Mouse (Mus musculus): ENCODE measurements around the gene Podxl2.

Gene Podxl2

DNA sequence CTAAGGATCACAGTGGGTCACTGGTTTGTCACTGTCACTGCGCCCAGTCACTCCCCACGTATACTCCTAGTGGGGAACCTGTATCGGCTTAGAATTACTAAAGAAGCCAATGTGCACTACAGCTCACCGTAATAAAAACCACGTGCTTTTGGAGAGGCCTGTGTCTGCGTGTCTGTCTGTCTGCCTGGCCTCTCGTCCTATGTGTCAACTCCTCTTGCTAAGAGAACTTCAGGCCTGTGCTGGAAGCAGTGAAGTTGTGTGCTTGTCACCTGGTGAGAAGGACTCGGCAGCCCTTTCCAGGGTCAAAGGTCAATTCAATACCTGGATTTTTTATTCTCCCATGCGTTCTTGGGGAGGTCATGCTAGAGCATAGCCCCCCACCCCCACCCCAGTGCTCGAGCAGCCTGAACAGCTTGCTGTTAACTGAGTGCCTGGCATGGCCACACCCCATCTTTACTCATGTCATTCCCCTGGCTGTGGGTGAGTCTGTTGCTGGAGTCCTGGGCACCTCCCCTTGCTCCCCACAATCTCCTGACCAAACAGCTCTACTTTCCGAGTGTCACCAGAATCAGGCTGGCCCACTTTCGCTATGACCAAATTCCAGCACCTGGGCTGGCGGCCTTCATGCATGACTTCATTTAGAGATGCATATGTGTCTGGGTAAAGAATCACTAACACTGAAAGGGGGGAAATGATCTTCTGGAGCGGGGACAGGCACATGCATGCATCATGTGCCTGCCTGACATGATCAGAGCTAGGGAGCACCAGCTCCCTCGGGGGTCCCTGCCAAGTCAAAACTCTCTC lies 46.4 kb downstream of the Podxl2 start:
- DNase-seq (ENCODE audit: extremely low spot score, low spot score) = no peak

DNA sequence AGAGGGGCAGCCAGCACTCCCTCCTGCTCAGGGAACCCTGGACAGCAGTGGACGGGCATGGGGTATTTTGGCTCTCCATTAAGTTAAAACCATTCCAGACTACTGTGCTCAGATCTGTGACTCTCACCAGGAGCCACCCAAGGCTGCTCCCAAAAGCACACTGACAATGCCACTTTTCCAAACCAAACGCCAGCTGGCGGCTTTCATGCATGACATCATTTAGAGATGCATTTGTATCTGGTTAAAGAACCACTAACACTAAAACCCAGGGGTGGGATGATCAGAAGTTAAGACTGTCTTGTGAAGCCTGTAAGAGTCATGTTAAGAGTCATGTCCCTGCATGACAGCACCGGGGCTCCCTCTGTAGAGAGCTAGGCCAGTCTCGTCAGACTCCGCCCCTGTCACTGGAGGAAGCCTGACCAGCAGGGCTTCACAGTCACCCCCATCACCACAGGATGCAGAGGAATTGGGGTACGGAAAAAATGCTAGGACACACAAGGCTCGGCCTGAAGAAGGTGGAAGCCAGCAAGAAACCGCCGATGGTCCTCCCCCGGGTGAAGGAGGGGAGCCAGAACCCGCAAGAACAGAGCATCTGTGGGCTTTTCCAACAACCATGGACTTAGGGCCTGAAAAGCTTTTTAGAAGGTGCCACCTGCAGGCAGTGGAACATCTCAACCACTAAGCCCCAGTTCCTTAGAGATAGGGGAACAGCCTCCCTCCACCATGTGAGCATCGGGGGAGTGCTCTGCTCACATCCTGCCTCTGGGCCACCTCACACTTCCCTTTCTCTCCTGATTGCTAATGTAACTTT lies 47.2 kb downstream of the Podxl2 start:
- no peak for DNase-seq (ENCODE audit: extremely low spot score, low spot score)

DNA sequence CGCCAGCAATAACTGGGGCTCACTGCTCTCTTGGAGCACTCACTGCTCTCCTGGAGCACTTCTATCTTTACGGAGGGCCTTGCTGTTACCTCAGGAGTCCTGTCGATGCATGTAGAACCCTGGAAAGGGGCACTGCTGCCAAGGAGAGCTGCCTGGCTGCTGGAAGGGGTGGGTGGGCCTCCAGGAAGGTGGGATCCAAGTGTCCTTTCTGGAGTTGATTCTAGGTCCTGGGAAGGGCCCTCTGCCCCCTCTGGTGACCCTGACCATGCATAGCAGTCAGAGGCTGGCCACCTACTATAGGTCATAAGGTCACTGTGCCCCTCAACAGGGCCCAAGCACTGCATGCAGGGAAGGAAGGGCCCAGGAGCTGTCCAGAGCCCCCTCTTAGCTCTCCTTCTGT lies 47.9 kb downstream of the Podxl2 start:
- DNase-seq (ENCODE audit: extremely low spot score, low spot score) = no peak

DNA sequence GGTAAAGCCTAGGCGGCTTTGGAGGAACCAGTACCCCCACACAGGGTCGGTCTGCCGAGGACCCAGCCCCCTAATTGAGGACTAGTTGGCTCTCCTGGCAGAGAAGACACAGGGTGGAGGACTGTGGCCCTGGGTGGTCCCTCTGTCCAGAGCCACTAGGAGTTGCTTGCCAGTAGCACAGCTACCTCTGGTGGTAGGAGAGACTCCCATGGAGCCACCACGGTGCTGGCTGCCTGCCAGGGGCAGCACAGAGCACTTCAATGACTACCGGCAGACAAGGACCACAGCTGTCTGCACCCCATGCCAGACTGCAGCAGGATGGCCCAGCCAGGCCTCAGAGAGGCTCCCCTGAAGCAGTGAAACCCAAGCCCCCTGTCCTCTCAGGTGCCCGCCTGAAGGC lies 48.3 kb downstream of the Podxl2 start:
- no peak for DNase-seq (ENCODE audit: extremely low spot score, low spot score)

DNA sequence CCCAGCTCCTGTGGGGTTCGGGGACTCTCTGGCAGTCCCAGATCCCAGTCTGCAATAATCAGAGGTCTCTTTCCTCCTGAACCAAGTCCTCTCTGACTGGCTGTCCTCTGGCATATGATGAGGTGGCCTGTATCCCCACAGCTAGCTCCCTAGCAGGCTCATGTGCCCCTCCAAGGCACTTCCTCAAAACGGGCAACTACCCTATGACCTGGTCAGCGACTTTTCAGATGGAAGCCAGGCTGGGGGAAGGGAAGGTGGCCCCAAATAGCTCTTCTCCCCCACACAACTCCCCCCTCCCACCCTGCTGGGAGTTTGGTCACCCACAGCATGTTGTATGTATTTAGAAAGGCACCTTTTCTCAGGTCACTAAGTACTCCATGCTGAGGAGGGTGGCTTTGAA lies 48.8 kb downstream of the Podxl2 start:
- DNase-seq (ENCODE audit: extremely low spot score, low spot score) = no peak

DNA sequence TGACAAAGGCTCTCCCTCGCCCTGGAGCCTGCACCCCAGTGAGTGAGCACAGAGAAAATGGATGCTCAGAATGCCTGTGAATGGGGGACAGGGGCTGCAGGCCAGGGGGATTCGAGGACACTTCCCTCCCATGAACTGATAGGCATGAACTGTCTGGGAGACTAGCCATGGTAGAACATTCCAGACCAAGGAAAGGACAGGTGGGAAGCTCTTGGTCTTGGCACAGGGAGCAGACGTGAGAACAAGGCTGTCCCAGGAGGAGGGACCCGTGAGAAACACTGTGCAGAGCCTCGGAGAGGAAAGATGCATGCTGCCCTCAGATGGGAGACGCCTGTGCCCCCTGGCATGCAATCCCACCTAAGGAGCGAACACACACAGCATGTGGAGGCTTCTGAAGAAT lies 50.7 kb downstream of the Podxl2 start:
- no peak for DNase-seq (ENCODE audit: extremely low spot score, low spot score)

DNA sequence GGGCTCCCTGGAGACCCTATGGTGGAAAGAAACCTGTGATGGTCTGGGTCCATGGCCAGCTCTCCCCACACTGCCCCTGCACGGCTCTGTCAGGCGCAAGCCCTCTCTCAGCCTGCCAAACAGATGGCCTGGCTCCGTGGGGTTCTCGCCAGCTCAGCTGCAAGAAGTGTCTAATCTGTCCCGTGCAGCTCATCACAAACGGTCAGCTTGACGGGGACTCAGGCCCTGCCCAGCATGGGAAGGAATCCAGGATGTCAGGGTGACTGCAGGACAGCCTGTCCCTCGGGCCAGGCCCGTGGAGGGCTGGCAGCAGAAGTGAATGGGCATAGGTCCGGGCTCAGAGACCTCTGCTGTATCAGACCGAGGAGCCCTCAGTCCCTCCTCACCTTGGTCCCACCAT lies 52.9 kb downstream of the Podxl2 start:
- no peak for DNase-seq (ENCODE audit: extremely low spot score, low spot score)

DNA sequence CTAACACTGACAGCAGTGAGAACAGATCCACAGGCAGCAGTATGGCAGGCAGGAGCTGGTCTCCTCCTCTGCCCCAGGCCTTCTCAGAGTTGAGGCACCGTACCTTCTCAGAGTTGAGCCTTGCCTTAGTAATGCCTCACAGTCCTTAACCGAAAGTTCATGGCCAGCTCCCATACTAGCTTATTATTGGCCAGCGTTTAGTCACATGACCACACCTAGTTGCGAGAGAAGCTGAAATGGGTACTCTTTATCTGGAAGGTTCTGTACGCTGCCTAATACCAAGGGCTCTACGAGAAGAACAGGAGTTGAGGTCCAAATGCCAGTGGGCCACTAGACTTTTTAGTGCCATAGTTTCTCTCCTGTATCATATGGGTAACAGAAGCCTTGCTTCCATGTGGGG lies 53.5 kb downstream of the Podxl2 start:
- no peak for DNase-seq (ENCODE audit: extremely low spot score, low spot score)

DNA sequence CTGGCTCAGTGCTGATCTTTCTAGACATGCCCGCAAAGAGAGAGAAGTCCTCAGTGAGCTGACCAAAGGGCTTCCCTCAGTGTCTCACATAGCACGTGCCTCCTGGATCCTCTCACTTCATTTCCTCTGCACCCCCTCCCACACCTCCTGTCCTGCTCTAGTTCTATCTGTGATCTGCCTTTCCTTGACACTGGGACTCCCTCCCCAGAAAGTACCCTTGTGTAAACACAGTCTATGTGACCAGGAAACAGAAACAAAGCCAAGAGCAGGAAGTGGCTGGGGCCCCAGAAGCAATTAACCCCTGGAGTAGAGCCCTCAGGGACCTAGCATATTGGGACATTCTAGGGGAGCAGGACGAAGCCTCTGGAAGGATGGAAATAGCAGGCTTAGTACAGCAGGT lies 54.0 kb downstream of the Podxl2 start:
- DNase-seq (ENCODE audit: extremely low spot score, low spot score) = no peak

DNA sequence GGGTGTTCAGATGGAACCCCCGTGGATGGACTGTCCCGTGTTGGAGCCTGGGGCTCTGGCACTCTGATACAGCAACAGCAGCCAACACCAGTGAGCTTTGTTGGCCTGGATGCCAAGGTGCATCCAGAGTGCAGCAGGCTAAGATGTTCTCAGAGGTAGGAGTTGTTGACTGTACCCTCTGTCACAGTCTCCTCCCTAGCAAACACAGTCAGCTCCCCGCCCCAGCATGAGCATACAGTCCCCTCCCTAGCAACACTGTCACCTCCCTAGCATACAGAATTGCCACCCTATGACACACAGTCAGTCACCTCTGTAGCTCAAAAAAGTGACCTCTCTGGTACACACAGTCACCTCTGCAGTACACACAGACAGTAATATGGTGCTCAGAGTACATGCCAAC lies 57.9 kb downstream of the Podxl2 start:
- DNase-seq (ENCODE audit: extremely low spot score, low spot score) = no peak

DNA sequence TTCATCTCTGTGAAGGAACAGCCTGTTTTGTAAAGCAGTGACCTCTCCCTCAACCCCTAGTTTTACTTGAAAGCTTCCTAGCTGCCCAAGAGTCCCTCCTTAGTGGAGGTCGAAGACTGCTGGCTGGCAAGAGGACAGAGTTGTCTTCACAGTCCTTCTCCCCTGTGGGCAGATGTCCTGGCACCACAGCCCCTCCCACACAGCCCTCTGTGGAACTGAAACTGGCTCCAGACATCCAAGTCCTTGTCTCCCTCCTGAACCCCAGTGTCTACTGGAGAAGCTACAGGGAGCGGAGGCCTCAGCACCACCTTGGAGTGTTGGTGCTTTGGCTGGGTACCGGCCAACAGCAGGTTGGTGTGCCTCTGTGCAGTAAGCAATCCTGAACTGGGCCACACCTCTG lies 59.4 kb downstream of the Podxl2 start:
- DNase-seq (ENCODE audit: extremely low spot score, low spot score) = no peak

DNA sequence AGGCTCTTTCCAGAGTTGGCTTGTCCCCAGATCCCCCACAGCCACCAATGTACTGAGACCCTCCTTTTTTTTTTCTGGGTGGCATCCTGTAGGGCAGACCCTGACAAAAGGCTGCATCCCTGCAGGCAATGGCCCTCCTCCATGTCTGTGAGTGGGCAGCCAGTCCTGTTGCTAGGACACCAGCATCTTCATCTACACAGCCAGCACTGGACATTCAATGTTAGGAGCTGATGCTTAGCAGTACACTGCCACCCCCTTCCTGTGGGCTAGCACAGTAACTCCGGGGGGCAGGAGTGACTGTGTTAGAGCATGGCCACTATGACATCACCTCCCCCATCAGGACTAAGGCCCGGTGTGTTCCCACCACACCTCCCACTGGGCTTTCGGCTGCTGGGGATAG lies 59.8 kb downstream of the Podxl2 start:
- DNase-seq (ENCODE audit: extremely low spot score, low spot score) = no peak

DNA sequence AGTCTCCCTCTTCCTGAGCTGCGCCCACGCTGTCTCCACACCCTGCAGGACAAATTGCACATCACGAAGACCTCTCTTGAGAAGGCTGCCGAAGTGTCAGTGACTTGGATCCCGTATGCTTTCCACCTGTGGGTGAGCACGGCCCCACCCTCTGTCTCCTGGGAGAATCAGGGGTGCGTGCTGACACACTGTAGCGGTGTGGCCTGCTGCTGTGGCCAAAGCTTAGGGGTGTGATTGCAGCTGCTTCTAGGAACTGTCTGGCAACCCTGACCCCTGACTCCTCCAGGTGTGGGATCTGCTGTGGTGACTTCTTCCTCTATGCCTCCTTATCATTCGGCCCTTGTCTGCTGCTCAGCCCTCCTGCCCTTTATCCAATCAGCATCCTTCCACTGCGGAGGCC lies 61.0 kb downstream of the Podxl2 start:
- DNase-seq (ENCODE audit: extremely low spot score, low spot score) = no peak

DNA sequence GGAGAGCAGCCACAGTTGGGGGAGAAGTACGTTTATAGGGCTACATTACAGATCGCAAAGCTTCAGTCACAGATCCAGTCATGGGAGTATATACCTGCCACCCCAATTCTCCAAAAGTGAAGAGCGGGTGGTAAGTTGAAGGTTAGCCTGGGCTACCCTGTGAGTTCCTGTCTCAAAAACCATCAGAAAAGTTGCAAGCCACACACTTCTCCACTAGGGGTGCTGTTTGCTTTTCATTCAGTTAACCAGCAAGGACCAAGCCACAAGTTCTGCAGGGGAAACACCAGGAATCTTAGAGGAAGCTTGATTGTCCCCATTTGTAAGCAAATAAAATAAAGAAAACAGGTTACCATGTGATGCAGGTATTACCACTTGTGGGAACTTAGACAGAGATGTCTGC lies 62.0 kb downstream of the Podxl2 start:
- DNase-seq (ENCODE audit: extremely low spot score, low spot score) = peak; percentile 47

DNA sequence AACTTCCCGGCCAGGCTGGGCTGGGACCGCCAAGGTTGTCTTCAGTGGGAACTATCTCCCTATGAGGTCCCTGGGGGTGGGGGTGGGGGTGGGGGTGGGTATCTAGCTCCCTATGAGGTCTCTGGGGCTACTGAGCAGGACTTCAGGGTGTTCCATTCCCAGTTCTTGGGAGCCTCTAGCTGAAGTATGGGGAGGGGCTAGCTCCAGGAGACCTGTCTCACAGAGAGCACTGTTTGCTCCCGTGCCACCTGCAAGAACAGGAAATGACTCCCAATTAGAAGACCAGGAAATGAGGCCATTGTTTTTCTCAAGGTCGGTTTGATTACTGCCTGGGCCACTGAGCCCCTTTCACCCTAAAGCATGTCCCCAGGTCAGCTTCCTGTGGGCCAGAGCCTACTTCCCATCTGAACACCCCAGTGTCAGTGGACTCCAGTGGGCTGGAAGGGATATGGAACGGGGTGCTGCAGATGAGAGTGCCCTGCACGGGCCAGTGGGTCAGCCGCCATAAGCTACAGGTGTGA lies 62.9 kb downstream of the Podxl2 start:
- no peak for DNase-seq (ENCODE audit: extremely low spot score, low spot score)

DNA sequence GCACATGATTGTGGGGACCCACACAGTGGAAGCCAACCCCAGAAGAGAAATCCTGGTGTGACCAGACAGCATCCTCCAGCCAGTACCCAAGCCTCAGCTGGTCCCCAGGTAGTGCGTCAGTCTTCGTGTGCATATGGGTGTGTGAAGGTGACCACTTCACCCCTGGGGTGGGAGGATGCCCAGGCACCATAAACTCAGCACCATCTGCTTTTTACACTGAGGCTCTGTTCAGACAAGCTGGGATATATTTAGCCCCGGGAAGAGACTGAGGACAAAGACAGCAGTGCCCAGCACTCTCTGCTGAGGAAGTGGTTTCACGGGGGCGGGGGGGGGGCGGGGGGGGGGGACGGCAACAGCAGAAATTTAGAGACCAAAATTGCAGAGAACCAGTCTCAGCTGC lies 63.4 kb downstream of the Podxl2 start:
- DNase-seq (ENCODE audit: extremely low spot score, low spot score) = no peak

DNA sequence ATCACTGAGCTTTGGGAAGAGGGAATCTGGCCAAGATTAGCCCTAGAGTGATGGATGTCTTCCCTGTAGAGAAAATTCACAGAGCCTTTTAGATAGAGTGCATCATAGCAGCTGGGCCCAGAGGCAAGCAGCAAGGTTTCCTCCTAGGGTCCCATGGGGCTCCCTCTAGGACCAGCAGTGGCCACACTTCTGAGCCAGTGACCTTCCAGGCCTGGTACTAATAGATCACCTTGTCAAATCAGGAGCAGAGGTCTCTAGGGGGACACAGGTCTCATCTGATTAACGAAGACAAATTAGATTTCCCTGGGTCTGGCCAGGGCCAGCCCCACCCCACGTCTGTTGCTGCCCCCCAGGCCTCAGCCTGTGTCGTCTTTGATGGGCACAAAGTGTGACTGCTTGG lies 64.6 kb downstream of the Podxl2 start:
- DNase-seq (ENCODE audit: extremely low spot score, low spot score) = no peak

DNA sequence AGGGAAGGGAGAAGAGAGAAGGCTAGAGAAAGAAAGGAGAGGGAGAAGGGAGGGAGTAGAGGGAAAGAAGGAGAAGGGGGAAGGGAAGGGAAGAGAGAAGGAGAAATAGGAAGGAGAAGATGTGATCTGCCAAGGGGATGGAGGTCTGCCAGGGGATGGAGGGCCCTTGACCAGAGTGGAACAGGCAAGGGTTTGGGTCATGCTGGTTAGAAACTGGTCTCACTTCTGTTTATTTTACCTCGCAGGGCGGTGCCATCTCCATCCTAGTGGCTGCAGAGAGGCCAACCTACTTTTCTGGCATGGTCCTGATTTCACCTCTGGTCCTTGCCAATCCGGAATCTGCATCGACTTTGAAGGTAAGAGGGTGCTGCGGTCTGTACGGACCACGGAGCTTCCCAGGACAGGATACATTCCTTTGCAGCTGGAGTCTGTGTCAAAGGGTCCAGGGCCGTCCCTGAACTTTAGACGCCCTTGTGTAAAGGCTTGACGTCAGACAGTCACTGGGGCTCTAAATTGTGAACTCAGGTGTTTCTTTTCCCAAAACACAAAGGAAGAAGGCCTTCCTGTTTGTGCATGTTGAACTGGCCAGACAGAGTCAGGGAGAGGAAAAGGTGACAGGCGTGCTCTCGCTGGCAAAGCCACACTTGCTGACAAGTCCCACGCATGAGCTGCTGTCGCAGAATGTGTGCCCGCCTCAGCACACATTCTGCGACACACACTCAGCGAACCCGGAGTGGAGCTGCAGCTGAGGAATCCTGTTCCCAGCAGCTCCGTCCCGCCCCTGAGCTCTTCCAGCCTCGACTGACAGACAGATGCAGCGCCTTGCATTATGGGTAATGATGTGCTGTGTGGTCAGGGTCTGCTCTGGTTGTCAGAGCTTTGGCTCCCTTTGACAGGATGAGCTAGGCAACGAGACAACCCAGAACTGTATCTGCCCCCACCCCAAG lies 65.5 kb downstream of the Podxl2 start:
- DNase-seq (ENCODE audit: extremely low spot score, low spot score) = no peak

DNA sequence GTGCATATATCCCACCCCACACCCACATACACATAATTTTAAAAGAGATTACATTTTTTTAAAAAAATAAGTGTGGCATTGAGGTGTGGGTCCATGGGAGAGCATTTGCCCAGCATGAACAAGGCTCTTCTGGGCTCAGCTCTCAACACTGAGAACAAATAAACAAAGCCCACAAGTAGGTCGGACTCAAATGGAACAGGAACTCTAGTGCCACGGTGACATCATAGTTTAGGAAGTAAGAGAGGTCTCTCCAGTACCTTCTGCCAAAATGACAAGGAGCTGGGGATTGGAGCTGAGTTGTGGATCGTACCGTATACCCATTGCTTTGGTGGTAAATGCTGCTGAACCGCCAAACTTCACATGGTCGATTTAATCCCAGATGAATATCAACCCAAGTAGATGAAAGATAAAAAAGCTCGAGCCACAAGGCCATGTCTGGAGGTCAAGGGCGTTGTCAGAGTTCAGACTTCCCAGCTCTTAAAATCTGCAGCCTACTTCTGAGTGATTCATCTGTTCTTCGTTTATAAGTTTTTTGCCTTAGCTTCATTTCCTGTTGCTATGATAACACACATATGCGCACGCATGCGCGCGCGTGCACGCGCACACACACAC lies 69.8 kb downstream of the Podxl2 start:
- DNase-seq (ENCODE audit: extremely low spot score, low spot score) = no peak

DNA sequence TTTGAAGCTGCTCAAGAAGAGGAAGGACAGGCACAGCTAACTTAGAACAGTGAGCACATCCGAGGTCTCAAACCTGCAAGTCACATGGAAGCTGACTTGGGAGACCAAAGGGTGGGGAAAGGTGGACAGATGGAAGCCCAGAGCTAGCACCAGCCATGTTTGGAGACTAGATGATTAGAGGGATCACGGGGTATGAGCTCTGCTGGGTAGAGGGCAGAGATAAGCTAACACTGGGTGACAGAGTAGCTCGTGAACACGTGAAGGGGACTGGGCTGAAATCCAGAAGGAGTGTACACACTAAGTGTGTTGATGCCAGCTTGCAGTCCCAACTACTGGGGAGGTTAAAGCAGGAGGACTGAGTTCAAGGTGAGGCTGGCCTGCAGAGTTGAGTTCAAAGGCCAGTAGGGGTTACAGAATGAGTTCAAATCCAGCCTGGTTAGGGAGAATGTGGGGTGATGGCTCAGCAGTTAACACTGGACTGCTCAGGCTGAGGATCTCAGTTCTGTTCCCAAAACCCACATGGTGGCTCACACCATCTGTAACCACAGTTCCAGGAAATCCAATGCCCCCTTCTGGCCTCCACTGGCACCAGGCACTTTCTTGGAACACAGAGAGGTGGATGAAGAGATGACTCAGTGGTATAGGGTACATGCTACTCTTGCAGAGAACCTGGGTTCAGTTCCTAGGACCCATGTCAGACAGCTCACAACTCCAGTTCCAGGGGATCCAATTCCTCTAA lies 70.7 kb downstream of the Podxl2 start:
- no peak for DNase-seq (ENCODE audit: extremely low spot score, low spot score)

Data from neural tube, embryonic 10.5 days (tissue).